Mouse (Mus musculus): Measurements from ENCODE around the gene Iqsec1.

GRCm38 (mm10) chr6:90650634-90651033 lies 337.9 kb downstream of the Iqsec1 start:
- no peak for TF ChIP-seq CTCF (IDR thresholded peaks at IDR 0.05; ENCODE audit: low read depth, low read length)
- no peak for TF ChIP-seq POLR2A (IDR thresholded peaks at IDR 0.05; ENCODE audit: insufficient read depth, low read length)
- no peak for TF ChIP-seq EP300 (IDR thresholded peaks at IDR 0.05; ENCODE audit: insufficient read depth, low read depth, low read length)
